Mouse (Mus musculus): ENCODE data around the gene Erf. TPM values are rescaled to one million over a fixed set of nuclear protein-coding genes. Genes with fewer than 3 reads are reported as not detected.

The Erf gene
- polyA plus RNA-seq, 1 experiment = 61.8 TPM

GRCm38 (mm10) chr7:25282731-25283211 is 32.2 kb upstream of the Erf start:
- no peaks in the 10 kb centered on the region for H3K9me3 ChIP-seq (replicated peaks; ENCODE audit: control insufficient read depth, insufficient read depth, low read length, poor library complexity, severe bottlenecking)
- no peak for TF ChIP-seq POLR2A (IDR thresholded peaks at IDR 0.05; ENCODE audit: insufficient read depth, low read length)
- no peak for TF ChIP-seq EP300 (IDR thresholded peaks at IDR 0.05; ENCODE audit: insufficient read depth, low read depth, low read length)
- TF ChIP-seq CTCF (IDR thresholded peaks at IDR 0.05; ENCODE audit: low read depth, low read length) = no peak
- H3K4me3 ChIP-seq (ENCODE audit: low read depth, low read length) = peak overlapping the region; percentile 79
- peaks cover 3% of the 10 kb centered on the region for H3K4me1 ChIP-seq (ENCODE audit: control insufficient read depth, insufficient read depth, low read length)
- H3K9ac ChIP-seq (ENCODE audit: low read depth, poor library complexity, severe bottlenecking) = peak overlapping the region; percentile 93
- H3K36me3 ChIP-seq (ENCODE audit: control insufficient read depth, insufficient read depth, low read length, poor library complexity, severe bottlenecking) = peaks cover 28% of the 10 kb centered on the region
- H3K27ac ChIP-seq (ENCODE audit: insufficient read depth, low read length) = peak overlapping the region; percentile 17
- no peaks in the 10 kb centered on the region for H3K27me3 ChIP-seq (ENCODE audit: control insufficient read depth, insufficient read depth, low read length, poor library complexity, severe bottlenecking)

DNA sequence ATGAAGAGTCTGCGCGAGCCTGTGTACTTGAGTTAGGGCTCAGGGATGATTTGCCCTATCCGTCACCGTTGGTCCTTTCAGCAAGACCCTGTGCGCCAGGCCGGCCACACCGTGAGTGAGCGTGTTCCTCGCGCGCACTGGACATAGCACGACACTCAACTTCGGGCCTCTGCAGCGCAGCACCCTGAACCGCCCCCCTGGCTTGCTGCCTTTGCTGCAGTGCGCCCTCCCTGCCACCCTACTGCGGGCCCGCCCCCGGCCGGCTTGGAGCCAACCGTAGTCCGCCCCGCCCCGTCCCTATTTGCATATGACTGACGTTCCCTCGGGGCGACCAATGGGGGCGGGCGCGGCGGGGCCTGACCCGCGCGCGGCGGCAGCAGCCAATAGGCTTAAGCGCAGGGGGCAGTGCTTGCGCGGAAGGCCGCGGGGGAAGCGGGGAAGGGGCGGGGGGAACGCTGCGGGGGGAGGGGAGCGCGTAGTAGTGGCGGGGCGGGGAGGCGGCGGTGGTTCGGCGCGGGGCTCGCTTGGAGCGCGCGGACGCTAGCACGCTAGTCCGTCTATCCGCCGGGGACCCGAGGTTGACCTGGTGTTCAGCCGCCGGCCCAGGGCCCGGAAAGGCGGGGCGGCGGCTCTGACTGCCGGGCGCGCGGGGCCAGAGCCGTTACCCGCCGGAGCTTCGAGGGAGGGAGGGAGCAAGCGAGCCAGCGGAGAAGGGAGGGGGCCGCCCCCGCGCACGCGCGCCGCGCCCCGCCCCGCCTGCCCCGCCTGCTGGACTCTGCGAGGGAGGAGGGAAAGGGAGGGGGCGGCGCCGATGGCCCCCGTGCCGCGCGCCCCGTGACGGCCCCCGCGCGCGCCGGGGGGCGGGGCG is 31.4 kb upstream of the Erf start:
- H3K36me3 ChIP-seq (ENCODE audit: control insufficient read depth, insufficient read depth, low read length, poor library complexity, severe bottlenecking) = peaks cover 20% of the 10 kb centered on the region
- H3K9ac ChIP-seq (ENCODE audit: low read depth, poor library complexity, severe bottlenecking) = peak overlapping the region; percentile 93
- H3K4me3 ChIP-seq (ENCODE audit: low read depth, low read length) = peak overlapping the region; percentile 57
- peaks cover 7% of the 10 kb centered on the region for H3K4me1 ChIP-seq (ENCODE audit: control insufficient read depth, insufficient read depth, low read length)
- no peaks in the 10 kb centered on the region for H3K27me3 ChIP-seq (ENCODE audit: control insufficient read depth, insufficient read depth, low read length, poor library complexity, severe bottlenecking)
- H3K27ac ChIP-seq (ENCODE audit: insufficient read depth, low read length) = peak overlapping the region; percentile 32
- TF ChIP-seq CTCF (IDR thresholded peaks at IDR 0.05; ENCODE audit: low read depth, low read length) (no peak), EP300 (IDR thresholded peaks at IDR 0.05; ENCODE audit: insufficient read depth, low read depth, low read length) (peak; percentile 5; the same call in 1 of the 2 replicates), POLR2A (IDR thresholded peaks at IDR 0.05; ENCODE audit: insufficient read depth, low read length) (peak; percentile 91)
- H3K9me3 ChIP-seq (replicated peaks; ENCODE audit: control insufficient read depth, insufficient read depth, low read length, poor library complexity, severe bottlenecking) = no peaks in the 10 kb centered on the region

GRCm38 (mm10) chr7:25281166-25281733 is 30.7 kb upstream of the Erf start:
- peak overlapping the region; percentile 1 for H3K27ac ChIP-seq (ENCODE audit: insufficient read depth, low read length)
- H3K27me3 ChIP-seq (ENCODE audit: control insufficient read depth, insufficient read depth, low read length, poor library complexity, severe bottlenecking) = no peaks in the 10 kb centered on the region
- H3K4me1 ChIP-seq (ENCODE audit: control insufficient read depth, insufficient read depth, low read length) = peaks cover 8% of the 10 kb centered on the region
- TF ChIP-seq EP300 (IDR thresholded peaks at IDR 0.05; ENCODE audit: insufficient read depth, low read depth, low read length) = no peak
- no peak for TF ChIP-seq CTCF (IDR thresholded peaks at IDR 0.05; ENCODE audit: low read depth, low read length)
- TF ChIP-seq POLR2A (IDR thresholded peaks at IDR 0.05; ENCODE audit: insufficient read depth, low read length) = no peak
- H3K36me3 ChIP-seq (ENCODE audit: control insufficient read depth, insufficient read depth, low read length, poor library complexity, severe bottlenecking) = peaks cover 13% of the 10 kb centered on the region
- H3K9ac ChIP-seq (ENCODE audit: low read depth, poor library complexity, severe bottlenecking) = peak overlapping the region; percentile 27
- no peaks in the 10 kb centered on the region for H3K9me3 ChIP-seq (replicated peaks; ENCODE audit: control insufficient read depth, insufficient read depth, low read length, poor library complexity, severe bottlenecking)
- H3K4me3 ChIP-seq (ENCODE audit: low read depth, low read length) = peak overlapping the region; percentile 51

DNA sequence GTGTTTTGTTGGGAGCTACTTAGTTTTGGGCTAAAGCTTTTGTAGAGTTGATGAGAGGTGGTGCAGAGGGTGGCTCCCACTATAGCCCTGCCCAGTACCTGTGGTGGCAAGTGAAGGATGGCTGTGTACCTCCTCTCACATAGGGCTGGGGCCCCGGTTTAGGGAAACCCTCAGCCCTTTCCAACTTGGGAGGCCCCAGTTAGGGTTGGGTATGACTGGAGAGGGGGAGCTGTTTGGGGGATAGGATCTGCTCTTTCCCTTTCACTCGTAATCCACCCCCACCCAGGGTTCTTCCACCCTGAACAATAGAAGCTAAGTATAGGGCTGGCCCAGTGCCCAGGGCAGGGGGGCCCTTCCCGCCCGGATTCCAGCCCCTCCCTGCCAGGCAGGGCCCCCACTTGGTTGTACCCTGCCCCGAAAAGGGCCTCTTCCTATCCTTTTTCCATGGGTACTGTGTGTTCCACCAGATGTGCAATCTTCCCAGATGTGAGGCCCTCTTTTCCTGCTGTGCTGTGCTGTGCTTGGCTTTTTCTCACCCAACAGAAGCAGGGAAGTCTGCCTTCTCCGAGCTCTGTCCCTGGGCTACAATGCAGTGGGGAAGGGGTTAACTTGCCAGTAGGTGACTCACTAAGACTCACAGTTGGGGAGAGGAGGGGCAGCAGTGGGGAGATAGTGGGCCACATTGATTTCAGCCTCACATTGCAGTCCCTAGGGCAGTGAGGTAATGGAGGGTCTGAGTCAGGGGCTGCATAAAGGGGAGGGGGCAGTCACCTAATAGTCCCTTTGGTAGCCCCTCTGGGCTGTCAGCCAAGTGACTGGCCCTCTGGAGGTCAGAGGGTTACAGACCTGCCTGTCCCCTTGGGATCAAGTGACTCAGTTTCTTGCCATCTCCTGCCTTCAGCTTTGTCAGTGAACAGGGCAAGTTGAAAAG is 29.6 kb upstream of the Erf start:
- peak overlapping the region; percentile 19 for H3K27ac ChIP-seq (ENCODE audit: insufficient read depth, low read length)
- no peaks in the 10 kb centered on the region for H3K27me3 ChIP-seq (ENCODE audit: control insufficient read depth, insufficient read depth, low read length, poor library complexity, severe bottlenecking)
- no peaks in the 10 kb centered on the region for H3K9me3 ChIP-seq (replicated peaks; ENCODE audit: control insufficient read depth, insufficient read depth, low read length, poor library complexity, severe bottlenecking)
- H3K36me3 ChIP-seq (ENCODE audit: control insufficient read depth, insufficient read depth, low read length, poor library complexity, severe bottlenecking) = peaks cover 2% of the 10 kb centered on the region
- H3K4me3 ChIP-seq (ENCODE audit: low read depth, low read length) = peak overlapping the region; percentile 81
- H3K9ac ChIP-seq (ENCODE audit: low read depth, poor library complexity, severe bottlenecking) = peak overlapping the region; percentile 68
- peaks cover 11% of the 10 kb centered on the region for H3K4me1 ChIP-seq (ENCODE audit: control insufficient read depth, insufficient read depth, low read length)
- TF ChIP-seq EP300 (IDR thresholded peaks at IDR 0.05; ENCODE audit: insufficient read depth, low read depth, low read length) (no peak), CTCF (IDR thresholded peaks at IDR 0.05; ENCODE audit: low read depth, low read length) (no peak), POLR2A (IDR thresholded peaks at IDR 0.05; ENCODE audit: insufficient read depth, low read length) (no peak)

DNA sequence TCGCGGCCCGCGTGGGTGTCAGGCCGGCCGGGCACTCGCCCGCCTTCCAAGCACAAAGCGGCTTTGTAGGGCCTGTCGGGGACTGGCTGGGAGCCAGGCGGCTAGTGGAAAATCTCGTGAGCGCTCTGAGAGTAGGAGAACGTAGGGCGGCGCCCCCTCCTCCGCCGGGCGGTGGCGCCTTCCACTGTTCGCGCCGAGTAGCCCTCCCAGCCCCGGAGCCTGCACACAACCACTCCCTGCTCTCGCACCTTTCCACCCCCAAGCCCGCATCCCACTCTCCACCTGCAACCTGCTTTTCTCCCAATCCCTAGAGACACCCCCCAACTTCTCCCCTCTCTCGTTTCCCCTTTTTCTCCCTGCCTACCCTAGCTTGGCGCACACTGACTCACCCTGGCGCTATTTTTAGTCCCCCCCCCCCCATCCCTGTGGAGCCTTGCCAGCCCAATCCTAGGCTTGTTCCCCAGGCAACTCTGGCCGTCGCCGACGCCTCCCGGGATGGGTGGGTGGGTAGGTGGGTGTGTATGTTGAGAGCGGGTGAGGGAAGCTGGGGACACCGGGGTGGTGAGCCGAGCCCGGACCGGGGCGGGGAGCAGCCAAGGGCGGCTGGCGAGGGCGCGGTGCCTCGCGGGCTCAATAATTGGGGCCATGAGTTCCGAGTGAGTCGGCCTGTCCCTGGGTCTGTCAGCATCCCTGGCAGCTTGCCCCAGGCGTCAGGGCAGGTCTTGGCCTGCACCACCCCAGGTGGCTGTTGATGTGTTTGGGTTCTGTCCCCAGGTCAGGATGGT is 28.7 kb upstream of the Erf start:
- Histone ChIP-seq H3K4me1 (ENCODE audit: control insufficient read depth, insufficient read depth, low read length) (peaks cover 14% of the 10 kb centered on the region), H3K4me3 (ENCODE audit: low read depth, low read length) (peak overlapping the region; percentile 81)

More for the DNA sequence above, 28.7 kb upstream of the Erf start:
- Histone ChIP-seq H3K36me3 (ENCODE audit: control insufficient read depth, insufficient read depth, low read length, poor library complexity, severe bottlenecking) (no peaks in the 10 kb centered on the region), H3K9ac (ENCODE audit: low read depth, poor library complexity, severe bottlenecking) (peak overlapping the region; percentile 68), H3K27ac (ENCODE audit: insufficient read depth, low read length) (peak overlapping the region; percentile 78), H3K27me3 (ENCODE audit: control insufficient read depth, insufficient read depth, low read length, poor library complexity, severe bottlenecking) (no peaks in the 10 kb centered on the region), H3K9me3 (replicated peaks; ENCODE audit: control insufficient read depth, insufficient read depth, low read length, poor library complexity, severe bottlenecking) (no peaks in the 10 kb centered on the region)
- TF ChIP-seq EP300 (IDR thresholded peaks at IDR 0.05; ENCODE audit: insufficient read depth, low read depth, low read length) (0 out of 2 replicates have a peak, but pooled peaks have one; percentile 6), POLR2A (IDR thresholded peaks at IDR 0.05; ENCODE audit: insufficient read depth, low read length) (no peak), CTCF (IDR thresholded peaks at IDR 0.05; ENCODE audit: low read depth, low read length) (peak; percentile 7)
